Mouse (Mus musculus) cortical plate, adult 2 months (tissue): ENCODE data around the gene Tpd52l2.

ENCODE experiments used
- CTCF ChIP-seq: fragments of 200-500 bp; IDR thresholded peaks from 2 replicates; pipeline ENCODE4 v1.5.1; 2011; ENCODE audit warnings: mild to moderate bottlenecking, control low read depth, low read length; ENCODE audit not compliant: insufficient read depth; ENCODE audit errors: extremely low read depth
- POLR2A ChIP-seq: fragments of 200-500 bp; IDR thresholded peaks from 2 replicates; pipeline ENCODE4 v1.6.1; 2011; ENCODE audit warnings: mild to moderate bottlenecking, low read length, control low read depth; ENCODE audit not compliant: insufficient read depth; ENCODE audit errors: extremely low read depth

- no peak for TF ChIP-seq POLR2A
- TF ChIP-seq CTCF: no peak
These were observed 32.1 kb downstream of the Tpd52l2 start for GRCm38 (mm10) chr2:181529076-181529475.
